Mouse (Mus musculus): ENCODE measurements around the gene Tie1. TPM values are rescaled to one million over a fixed set of nuclear protein-coding genes. Genes with fewer than 3 reads are reported as not detected.

Gene Tie1
- polyA plus RNA-seq, 1 experiment from 2014 or later: 12.6 TPM

DNA sequence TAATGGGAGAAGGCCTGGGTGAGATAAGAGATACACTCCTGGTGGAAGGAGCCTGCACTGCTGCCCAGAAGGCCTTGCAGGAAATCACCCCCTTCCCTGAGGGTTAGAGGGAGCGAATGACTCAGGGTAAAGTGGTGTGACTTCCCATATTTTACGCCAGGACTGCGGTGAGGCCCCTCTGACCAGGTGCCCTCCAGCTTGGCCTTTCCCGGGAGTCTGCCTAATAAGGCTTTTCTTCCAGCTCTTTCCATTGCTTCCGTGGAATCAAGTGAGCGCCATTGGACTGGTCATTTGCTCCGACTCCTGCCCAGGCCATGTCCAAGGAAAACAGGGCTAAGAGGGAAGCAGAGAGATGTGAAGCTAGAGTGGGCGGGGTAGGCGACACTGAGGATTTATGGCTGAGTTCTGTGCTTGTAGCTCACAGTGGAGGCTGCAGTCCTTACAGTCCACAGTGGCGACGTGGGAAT is 24.1 kb downstream of the Tie1 start:
- DNase-seq (ENCODE audit: low spot score) (peak; percentile 49), ATAC-seq (ENCODE audit: insufficient number of reproducible peaks, low FRiP score, low TSS enrichment, low read depth) (peak; percentile 57; the same call in 1 of the 2 replicates)
- H3K27me3 ChIP-seq (ENCODE audit: control insufficient read depth, insufficient read depth, low read length): no peaks in the 10 kb centered on the region
- 11% methylated on average over 11 of the region's 11 CpGs for WGBS
- H3K9ac ChIP-seq (ENCODE audit: low read length): no peak overlapping the region
- no peaks in the 10 kb centered on the region for H3K9me3 ChIP-seq (ENCODE audit: control insufficient read depth, low read length)
- 0 out of 2 replicates have a peak, but pooled peaks cover 2% of the 10 kb centered on the region for H3K4me1 ChIP-seq (ENCODE audit: control insufficient read depth, insufficient read depth, low read length)
- no peak overlapping the region for H3K4me2 ChIP-seq (ENCODE audit: low read depth, severe bottlenecking)
- H3K27ac ChIP-seq (replicated peaks; ENCODE audit: low read depth, low read length): no peak overlapping the region
- H3K36me3 ChIP-seq (ENCODE audit: control insufficient read depth, insufficient read depth, low read length): no peaks in the 10 kb centered on the region
- H3K4me3 ChIP-seq (ENCODE audit: low read depth, low read length): no peak overlapping the region

DNA sequence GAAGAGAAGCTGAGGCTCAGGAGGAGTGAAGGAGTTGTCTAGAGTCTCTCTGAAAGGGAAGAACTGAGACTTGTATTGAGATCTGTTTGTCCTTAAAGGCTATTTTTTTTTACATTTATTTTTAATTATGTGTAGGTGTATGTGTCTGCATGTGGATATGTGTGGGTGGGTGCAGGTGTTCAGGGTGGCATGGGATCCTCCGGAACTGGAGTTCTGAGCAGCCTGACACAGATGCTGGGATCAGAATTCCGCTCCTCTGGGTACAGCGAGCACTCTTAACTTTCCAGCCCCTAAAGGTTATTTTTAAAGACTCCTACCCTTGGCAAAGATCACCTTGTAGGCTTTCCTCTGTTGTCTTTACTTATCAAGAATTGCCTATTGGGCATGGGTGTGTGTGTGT is 24.9 kb downstream of the Tie1 start:
- WGBS: 87% methylated on average over 3 of the region's 3 CpGs
- DNase-seq (ENCODE audit: low spot score): no peak
- no peaks in the 10 kb centered on the region for H3K36me3 ChIP-seq (ENCODE audit: control insufficient read depth, insufficient read depth, low read length)
- no peak overlapping the region for H3K4me3 ChIP-seq (ENCODE audit: low read depth, low read length)
- no peaks in the 10 kb centered on the region for H3K27me3 ChIP-seq (ENCODE audit: control insufficient read depth, insufficient read depth, low read length)
- ATAC-seq (ENCODE audit: insufficient number of reproducible peaks, low FRiP score, low TSS enrichment, low read depth): no peak
- no peak overlapping the region for H3K9ac ChIP-seq (ENCODE audit: low read length)
- H3K9me3 ChIP-seq (ENCODE audit: control insufficient read depth, low read length): no peaks in the 10 kb centered on the region
- H3K4me2 ChIP-seq (ENCODE audit: low read depth, severe bottlenecking): no peak overlapping the region
- H3K27ac ChIP-seq (replicated peaks; ENCODE audit: low read depth, low read length): no peak overlapping the region
- H3K4me1 ChIP-seq (ENCODE audit: control insufficient read depth, insufficient read depth, low read length): 0 out of 2 replicates have a peak, but pooled peaks cover 2% of the 10 kb centered on the region

DNA sequence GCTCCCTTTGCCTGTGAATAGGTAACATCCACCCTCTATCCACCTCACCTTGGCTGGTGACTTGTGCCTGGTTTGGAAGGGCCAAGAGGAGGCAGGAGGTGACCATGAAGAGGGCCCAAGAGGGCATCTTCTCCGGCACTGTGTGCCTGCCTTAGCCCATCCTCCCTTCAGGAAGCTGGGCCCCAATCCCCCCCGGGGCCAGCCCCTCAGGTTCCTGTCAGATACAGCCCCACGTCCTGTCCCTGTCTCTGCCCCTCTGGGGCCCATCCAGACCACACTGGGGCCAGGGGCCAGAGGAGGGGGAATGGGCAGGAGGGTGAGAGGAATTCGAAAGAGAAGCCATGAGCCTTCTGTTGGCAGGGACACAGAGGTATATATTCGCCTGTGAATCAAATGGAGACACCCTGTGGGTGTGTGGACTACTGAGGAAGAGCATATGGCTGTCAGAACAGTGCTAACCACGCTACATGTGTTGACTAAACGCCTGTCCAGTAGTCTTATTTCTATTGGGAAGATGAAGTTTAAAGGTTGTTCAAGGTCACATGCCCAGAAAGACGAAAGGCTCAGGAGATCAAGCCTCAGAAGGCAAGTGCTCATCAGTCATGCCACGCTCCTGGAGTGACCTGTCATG is 32.4 kb downstream of the Tie1 start, which contains the start of gene Mpl:
TSS of gene Mpl (minus strand) at position 169 of the 631 bp plus-strand sequence.
- Histone ChIP-seq H3K36me3 (ENCODE audit: control insufficient read depth, insufficient read depth, low read length) (no peaks in the 10 kb centered on the region), H3K9me3 (ENCODE audit: control insufficient read depth, low read length) (no peaks in the 10 kb centered on the region), H3K27me3 (ENCODE audit: control insufficient read depth, insufficient read depth, low read length) (no peaks in the 10 kb centered on the region), H3K9ac (ENCODE audit: low read length) (no peak within 1 kb of the TSS), H3K4me3 (ENCODE audit: low read depth, low read length) (no peak within 1 kb of the TSS), H3K4me1 (ENCODE audit: control insufficient read depth, insufficient read depth, low read length) (no peaks in the 10 kb centered on the region), H3K4me2 (ENCODE audit: low read depth, severe bottlenecking) (no peak within 1 kb of the TSS), H3K27ac (replicated peaks; ENCODE audit: low read depth, low read length) (no peak within 1 kb of the TSS)
- ATAC-seq (ENCODE audit: insufficient number of reproducible peaks, low FRiP score, low TSS enrichment, low read depth) (no peak), DNase-seq (ENCODE audit: low spot score) (no peak)
- WGBS: 74% methylated on average over 9 of the region's 9 CpGs

DNA sequence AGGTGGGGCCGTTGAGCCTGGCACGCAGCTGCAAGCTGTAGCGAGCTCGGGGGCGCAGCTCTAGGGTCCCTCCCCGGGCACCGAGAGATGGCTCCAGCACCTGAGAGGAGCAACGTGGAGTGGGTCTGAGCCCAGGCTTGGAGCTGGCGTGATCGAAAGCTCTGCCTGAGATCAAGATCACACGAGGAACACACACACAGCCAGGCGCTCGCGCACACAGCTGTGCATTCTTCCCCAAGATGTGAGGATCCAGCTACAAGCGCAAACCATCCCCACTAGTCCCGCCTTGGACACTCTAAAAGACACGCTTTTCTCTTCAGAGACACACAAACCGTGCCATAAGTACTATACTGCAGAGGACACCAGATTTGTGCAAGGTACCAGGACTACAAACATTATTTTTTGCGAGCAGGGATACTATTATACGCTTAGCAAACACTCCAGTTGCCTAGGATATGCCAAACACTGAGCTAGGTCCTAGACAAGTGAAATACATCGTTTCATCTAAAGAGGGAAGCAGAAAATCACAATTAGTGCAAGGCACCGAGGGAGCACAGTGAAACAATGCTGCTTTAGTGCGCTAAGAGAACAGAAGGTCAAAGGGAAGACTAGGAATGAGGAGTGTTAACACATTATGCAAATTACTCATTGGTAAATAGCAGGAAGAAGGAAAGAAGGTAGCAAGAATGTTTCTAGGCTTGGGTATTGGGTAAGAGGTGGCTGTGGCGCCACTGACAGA is 43.3 kb downstream of the Tie1 start:
- Histone ChIP-seq H3K36me3 (ENCODE audit: control insufficient read depth, insufficient read depth, low read length) (no peaks in the 10 kb centered on the region), H3K9ac (ENCODE audit: low read length) (peak overlapping the region; percentile 57), H3K4me2 (ENCODE audit: low read depth, severe bottlenecking) (peak overlapping the region; percentile 81), H3K9me3 (ENCODE audit: control insufficient read depth, low read length) (no peaks in the 10 kb centered on the region), H3K4me1 (ENCODE audit: control insufficient read depth, insufficient read depth, low read length) (peaks cover 11% of the 10 kb centered on the region), H3K4me3 (ENCODE audit: low read depth, low read length) (peak overlapping the region; percentile 32), H3K27ac (replicated peaks; ENCODE audit: low read depth, low read length) (no peak overlapping the region), H3K27me3 (ENCODE audit: control insufficient read depth, insufficient read depth, low read length) (no peaks in the 10 kb centered on the region)
- whole genome bisulfite sequencing: 34% methylated on average over 24 of the region's 24 CpGs
- ATAC-seq (ENCODE audit: insufficient number of reproducible peaks, low FRiP score, low TSS enrichment, low read depth) (0 out of 2 replicates have a peak, but pooled peaks have one; percentile 5), DNase-seq (ENCODE audit: low spot score) (peak; percentile 34)

DNA sequence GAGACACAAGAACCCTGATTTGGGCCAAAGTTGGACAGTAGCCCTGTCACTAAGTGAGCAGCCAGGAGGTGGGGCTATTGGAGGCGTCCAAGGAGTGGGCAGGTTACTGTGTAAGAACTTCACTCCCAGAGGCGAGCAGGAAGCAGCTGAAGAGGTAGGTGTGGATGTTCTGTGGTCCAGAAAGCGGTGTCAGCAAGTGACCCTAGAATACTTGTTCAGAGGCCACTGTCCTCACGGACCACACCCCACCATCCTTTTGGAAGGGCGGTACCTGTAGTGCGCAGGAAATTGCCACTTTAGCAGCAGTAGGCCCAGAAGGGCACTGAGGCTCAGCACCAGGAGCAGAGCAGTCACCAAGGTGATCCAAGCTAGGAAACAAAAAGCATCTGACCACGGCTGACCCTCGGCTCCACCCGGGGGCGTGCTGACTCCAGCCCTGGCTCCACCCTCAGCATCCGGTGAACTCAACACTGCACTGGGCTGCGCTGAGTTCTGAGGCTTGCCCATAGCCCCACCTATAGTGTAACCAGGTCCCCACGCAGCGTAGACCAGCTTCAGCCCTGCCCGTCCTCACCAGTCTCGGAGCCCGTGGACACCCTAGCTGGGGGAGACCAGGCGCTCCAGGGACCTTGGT is 44.0 kb downstream of the Tie1 start:
- H3K27ac ChIP-seq (replicated peaks; ENCODE audit: low read depth, low read length): no peak overlapping the region
- H3K9me3 ChIP-seq (ENCODE audit: control insufficient read depth, low read length): no peaks in the 10 kb centered on the region
- ATAC-seq (ENCODE audit: insufficient number of reproducible peaks, low FRiP score, low TSS enrichment, low read depth) (peak; percentile 67; the same call in 1 of the 2 replicates), DNase-seq (ENCODE audit: low spot score) (peak; percentile 77)
- no peaks in the 10 kb centered on the region for H3K27me3 ChIP-seq (ENCODE audit: control insufficient read depth, insufficient read depth, low read length)
- peaks cover 11% of the 10 kb centered on the region for H3K4me1 ChIP-seq (ENCODE audit: control insufficient read depth, insufficient read depth, low read length)
- peak overlapping the region; percentile 32 for H3K4me3 ChIP-seq (ENCODE audit: low read depth, low read length)
- peak overlapping the region; percentile 57 for H3K9ac ChIP-seq (ENCODE audit: low read length)
- no peaks in the 10 kb centered on the region for H3K36me3 ChIP-seq (ENCODE audit: control insufficient read depth, insufficient read depth, low read length)
- 21% methylated on average over 18 of the region's 18 CpGs for WGBS
- H3K4me2 ChIP-seq (ENCODE audit: low read depth, severe bottlenecking): peak overlapping the region; percentile 81

DNA sequence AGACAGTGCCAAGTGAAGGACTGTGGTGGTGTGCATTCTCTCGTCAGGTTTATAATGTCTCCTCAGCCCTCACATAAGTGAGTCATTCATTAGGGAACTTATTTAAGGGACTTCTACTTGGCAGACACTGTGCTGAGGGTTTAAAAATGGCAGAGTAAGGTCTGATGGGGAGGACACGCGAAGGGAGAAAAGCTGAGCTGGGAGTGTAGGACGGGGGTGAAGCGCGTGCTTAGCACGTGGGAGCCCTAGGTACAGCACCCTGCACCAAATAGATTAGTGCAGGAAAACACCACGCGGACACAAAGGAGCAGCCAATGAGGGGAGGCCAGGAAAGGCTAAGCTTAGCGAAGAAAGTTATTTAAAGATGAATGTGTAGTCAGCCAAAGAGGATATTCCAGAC is 44.8 kb downstream of the Tie1 start:
- Histone ChIP-seq H3K4me2 (ENCODE audit: low read depth, severe bottlenecking) (no peak overlapping the region), H3K27ac (replicated peaks; ENCODE audit: low read depth, low read length) (no peak overlapping the region), H3K4me1 (ENCODE audit: control insufficient read depth, insufficient read depth, low read length) (peaks cover 11% of the 10 kb centered on the region), H3K9ac (ENCODE audit: low read length) (no peak overlapping the region), H3K9me3 (ENCODE audit: control insufficient read depth, low read length) (no peaks in the 10 kb centered on the region), H3K4me3 (ENCODE audit: low read depth, low read length) (no peak overlapping the region), H3K27me3 (ENCODE audit: control insufficient read depth, insufficient read depth, low read length) (no peaks in the 10 kb centered on the region), H3K36me3 (ENCODE audit: control insufficient read depth, insufficient read depth, low read length) (no peaks in the 10 kb centered on the region)
- ATAC-seq (ENCODE audit: insufficient number of reproducible peaks, low FRiP score, low TSS enrichment, low read depth) (no peak), DNase-seq (ENCODE audit: low spot score) (no peak)
- 87% methylated on average over 10 of the region's 10 CpGs for WGBS

DNA sequence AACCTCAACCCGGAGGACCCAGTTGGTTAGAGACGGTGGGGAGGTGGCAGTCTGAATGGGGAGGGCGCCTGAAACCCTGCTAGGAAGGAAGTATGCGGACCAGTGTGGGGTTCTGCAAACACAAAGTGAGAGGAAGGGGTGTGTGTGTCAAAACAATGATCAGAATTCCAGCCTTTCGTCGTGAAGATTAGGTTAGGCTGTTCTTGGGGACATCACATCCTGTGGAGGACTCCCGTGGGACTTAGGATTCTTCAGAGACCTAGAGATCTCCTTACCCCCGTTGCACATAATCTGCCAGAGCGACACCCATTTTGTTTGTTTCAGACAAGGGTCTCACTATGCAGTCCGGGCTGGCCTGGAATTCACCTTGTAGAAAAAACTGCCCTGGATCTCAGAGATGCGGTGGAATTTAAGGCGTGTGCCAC is 52.0 kb downstream of the Tie1 start:
- peaks cover 8% of the 10 kb centered on the region for H3K36me3 ChIP-seq (ENCODE audit: control insufficient read depth, insufficient read depth, low read length)
- no peak for ATAC-seq (ENCODE audit: insufficient number of reproducible peaks, low FRiP score, low TSS enrichment, low read depth)
- H3K9me3 ChIP-seq (ENCODE audit: control insufficient read depth, low read length): no peaks in the 10 kb centered on the region
- peak overlapping the region; percentile 84 for H3K27ac ChIP-seq (replicated peaks; ENCODE audit: low read depth, low read length)
- peak overlapping the region; percentile 80 for H3K4me2 ChIP-seq (ENCODE audit: low read depth, severe bottlenecking)
- peak overlapping the region; percentile 74 for H3K4me3 ChIP-seq (ENCODE audit: low read depth, low read length)
- no peaks in the 10 kb centered on the region for H3K27me3 ChIP-seq (ENCODE audit: control insufficient read depth, insufficient read depth, low read length)
- WGBS: 8% methylated on average over 12 of the region's 12 CpGs
- peak; percentile 52 for DNase-seq (ENCODE audit: low spot score)
- H3K9ac ChIP-seq (ENCODE audit: low read length): peak overlapping the region; percentile 69
- H3K4me1 ChIP-seq (ENCODE audit: control insufficient read depth, insufficient read depth, low read length): peaks cover 20% of the 10 kb centered on the region

DNA sequence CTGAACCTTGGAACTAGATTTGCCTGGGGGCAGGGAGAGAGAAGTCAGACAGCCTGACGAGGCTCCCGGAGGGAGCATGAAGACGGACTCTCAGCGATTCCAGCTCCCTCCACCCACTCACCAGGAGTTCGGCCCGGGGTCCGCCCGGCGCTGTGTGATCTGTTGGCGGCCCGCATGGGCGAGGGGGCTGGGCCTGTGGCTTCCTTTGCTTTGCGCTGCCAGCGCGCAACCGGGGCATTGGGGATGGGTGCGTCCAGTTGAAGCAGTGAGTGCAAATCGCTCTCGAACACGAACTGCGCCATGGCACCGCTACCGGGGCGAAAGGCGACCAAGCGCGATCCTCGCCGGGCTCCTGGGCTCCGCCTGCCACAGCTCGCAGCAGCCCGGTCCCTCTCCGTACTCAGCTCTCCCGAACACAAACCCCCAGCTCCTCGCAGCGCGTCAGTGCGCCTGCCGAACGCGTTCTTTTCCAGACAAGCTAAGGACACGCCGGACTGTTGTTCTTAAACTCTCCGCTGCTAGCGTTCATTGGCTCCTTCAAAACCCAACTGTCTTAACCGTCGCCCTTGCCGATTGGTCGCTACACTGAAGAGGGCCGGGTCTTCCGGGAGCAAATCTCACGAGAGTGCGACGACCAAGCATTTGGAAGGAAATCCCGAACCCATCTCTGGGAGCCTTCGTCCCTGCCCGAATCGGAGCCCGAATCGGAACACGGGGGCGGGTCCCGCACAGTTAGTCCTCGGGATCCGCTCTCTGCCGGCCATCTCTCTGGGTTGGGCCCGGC is 52.8 kb downstream of the Tie1 start, which contains the start of gene Cdc20:
TSS of gene Cdc20 (minus strand) at position 533 of the 784 bp plus-strand sequence.
- peak; percentile 91 for ATAC-seq (ENCODE audit: insufficient number of reproducible peaks, low FRiP score, low TSS enrichment, low read depth)
- Histone ChIP-seq H3K27ac (replicated peaks; ENCODE audit: low read depth, low read length) (peak within 1 kb of the TSS; percentile 84), H3K36me3 (ENCODE audit: control insufficient read depth, insufficient read depth, low read length) (peaks cover 13% of the 10 kb centered on the region), H3K4me1 (ENCODE audit: control insufficient read depth, insufficient read depth, low read length) (peaks cover 20% of the 10 kb centered on the region), H3K27me3 (ENCODE audit: control insufficient read depth, insufficient read depth, low read length) (no peaks in the 10 kb centered on the region), H3K4me2 (ENCODE audit: low read depth, severe bottlenecking) (peak within 1 kb of the TSS; percentile 80), H3K9ac (ENCODE audit: low read length) (peak within 1 kb of the TSS; percentile 86), H3K9me3 (ENCODE audit: control insufficient read depth, low read length) (no peaks in the 10 kb centered on the region), H3K4me3 (ENCODE audit: low read depth, low read length) (peak within 1 kb of the TSS; percentile 74)
- peak; percentile 92 for DNase-seq (ENCODE audit: low spot score)
- WGBS: under 1% methylated on average over 67 of the region's 67 CpGs
